Mouse (Mus musculus) activated CD4-positive, CD25-positive, alpha-beta regulatory T cell, adult 4 months (primary cell): ENCODE data around the gene Afm. TPM values are rescaled to one million over a fixed set of nuclear protein-coding genes. Genes with fewer than 3 reads are reported as not detected.

ENCODE experiments used
- ATAC-seq: one replicate; pipeline ENCODE4 v1.8.0; 2017
- polyA plus RNA-seq, 2 experiments: library from polyadenylated mRNA; unstranded; fragments of 100-300 nt; shearing (Covaris generic); gene quantifications; one replicate each; pipeline ENCODE4 v1.2.1; 2017

Afm gene
- polyA plus RNA-seq, 2 experiments from 2014 or later = 0.21 TPM; not detected in 1

DNA sequence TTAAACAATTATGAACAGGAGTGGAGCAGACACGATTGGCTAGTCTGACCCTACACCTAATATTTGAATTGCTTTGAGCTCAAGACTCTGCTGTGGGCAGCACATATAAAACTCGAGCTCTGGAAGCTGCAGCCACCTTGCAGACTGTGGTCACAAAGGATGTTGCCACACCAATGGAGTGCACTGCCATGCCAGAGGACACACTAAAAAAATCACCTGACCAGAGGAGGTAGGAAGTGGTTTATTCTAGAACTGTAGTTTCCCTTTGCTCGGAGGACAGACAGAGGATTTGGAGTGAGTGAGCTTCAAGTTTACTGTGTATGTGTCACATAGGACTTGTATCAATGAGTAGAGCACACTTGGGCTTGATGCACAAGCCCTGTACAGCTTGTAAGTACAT is 37.3 kb downstream of the Afm start:
- ATAC-seq = no peak

DNA sequence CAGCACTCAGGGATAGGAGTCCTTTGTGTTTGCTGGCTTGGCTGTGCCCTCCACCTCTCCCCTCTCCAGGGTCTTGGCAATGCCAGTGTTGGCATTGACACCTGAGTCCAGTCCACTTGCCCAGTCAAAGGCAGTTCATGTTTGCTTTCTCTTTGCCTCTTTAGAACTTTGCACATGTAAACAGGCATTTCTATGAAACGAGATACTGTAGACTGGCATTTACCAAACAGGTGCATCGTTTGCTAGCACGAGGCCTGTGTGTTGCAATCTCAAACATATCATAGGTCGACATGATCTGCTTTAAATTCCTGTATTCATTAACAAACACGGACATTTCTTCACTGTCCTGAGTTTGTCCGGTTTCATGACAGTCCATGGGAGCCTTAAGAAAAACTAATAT is 42.0 kb downstream of the Afm start, which contains the start of gene 5830473C10Rik:
5830473C10Rik (plus strand) TSS at position 365 of the 400 bp plus-strand sequence.
- ATAC-seq = no peak

GRCm38 (mm10) chr5:90561721-90562275 is 43.1 kb downstream of the Afm start:
- ATAC-seq = no peak

DNA sequence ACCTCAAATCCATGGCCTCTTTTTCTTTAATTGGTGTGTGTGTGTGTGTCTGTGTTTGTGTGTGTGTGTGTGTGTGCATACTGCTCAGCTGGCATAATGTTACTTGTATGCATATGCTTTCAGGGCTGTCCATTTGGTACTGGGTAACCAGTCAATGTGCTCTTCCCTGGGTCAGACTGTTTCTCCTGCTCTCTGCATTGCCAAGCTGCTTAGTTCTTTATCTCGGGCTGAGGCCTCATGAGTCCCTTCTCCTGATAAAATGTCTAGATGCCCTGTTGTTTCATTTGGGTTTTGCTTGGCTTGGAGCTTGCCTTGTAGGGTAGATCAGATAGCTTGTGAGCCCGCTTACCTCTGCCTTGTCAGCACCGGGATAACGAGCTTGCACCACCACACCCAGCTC is 44.1 kb downstream of the Afm start:
- no peak for ATAC-seq

DNA sequence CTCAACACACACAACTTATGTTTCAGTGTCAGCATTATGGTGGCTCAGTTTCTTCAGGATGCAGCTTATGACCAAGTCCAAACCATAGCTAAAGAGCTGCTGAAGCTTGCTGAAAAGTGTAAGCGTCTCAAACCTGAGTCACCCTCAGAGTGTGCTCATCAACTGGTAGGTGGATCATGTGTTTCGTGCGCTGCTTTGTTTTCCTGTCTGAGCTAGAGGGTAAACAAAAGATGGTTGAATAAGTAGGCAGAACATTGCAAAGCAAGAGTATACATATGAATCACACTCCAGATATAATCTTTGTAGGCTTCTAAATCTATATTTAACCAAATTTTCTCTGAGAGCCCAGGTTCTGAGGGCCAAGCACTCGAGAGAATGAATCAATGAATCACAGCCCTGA is 45.4 kb downstream of the Afm start:
- ATAC-seq = no peak

DNA sequence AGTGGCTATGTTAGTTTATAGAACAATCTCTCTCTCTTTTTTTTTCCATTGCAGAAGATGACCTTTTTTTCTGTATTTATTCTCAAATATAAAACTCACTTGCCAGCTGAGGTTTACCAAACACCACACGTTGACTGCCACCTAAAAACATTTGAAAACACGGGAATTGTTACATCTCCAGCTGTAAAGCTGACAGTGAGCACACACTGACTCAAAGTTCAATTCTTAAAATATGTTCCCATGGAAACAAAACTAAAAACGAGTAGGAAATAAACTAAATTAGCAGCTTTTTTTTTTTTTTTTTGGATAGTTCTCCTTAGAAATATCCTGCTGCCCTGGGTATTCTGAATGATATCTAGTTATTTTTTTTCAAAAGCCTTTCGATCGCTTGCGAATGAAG is 46.5 kb downstream of the Afm start:
- no peak for ATAC-seq

DNA sequence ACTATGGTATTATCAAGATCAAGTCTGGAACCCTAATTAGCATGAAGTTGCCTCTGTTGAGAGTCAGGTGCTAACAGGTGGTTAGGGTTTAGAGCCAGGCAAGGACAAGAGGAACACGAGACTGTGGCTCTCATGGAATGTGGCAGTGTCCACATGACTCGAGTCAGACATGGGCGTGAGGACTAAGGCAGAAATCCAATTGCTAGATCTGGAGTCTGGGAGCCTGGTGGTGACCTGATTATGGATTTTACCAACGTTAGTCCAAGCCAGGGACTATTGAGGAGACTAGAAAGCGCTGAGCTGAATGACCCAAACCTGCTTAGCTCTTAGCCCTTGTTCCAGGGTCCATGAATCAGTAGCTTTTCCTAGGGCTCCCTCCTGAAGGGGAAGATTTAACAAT is 49.1 kb downstream of the Afm start:
- ATAC-seq = no peak

- ATAC-seq = no peak
Measured at GRCm38 (mm10) chr5:90568338-90568737, 49.6 kb downstream of the Afm start.

GRCm38 (mm10) chr5:90571216-90571615 is 52.5 kb downstream of the Afm start:
- ATAC-seq = no peak

GRCm38 (mm10) chr5:90577751-90578150 is 59.0 kb downstream of the Afm start:
- ATAC-seq = no peak

DNA sequence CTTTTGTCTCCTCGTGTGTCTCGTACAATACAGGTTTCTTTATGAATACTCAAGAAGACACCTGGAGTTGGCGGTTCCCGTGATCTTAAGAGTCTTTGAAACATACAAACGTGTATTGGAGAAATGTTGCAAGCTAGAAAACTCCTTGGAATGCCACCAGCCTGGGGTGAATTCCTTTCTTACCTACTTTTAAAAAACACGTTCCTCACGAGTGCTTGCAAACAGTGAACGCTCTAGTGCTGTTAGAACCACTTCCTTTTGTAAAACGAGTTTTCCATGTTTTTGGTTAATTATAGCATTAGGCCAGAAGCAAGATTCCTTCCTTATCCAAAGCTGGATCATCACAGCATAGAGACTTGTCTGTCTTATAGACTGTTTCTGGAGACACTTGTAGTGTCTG is 60.8 kb downstream of the Afm start:
- ATAC-seq = no peak

DNA sequence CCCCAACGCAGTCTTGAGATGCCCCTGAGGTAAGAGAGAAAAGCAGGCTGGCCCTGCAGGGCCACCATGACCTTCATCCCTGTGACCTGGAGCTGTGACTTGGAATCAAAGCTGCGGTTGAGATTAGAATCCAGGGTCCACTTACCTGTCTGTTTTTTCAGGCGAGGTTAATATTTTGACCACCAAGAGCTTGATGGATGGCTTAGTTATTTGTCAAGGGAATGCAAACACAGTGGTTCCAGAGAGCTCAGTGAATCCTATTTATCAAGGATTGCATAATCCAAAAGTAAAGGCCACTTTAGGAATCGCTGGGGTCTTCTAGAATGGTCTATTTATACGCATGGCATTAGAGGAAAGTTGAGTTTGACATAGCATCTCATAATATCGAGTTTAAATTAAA is 63.4 kb downstream of the Afm start:
- ATAC-seq = no peak

- ATAC-seq = no peak
Measured at GRCm38 (mm10) chr5:90584799-90585198, 66.1 kb downstream of the Afm start.

- ATAC-seq = no peak
Measured at GRCm38 (mm10) chr5:90586511-90586910, 67.8 kb downstream of the Afm start.

- no peak for ATAC-seq
Measured at GRCm38 (mm10) chr5:90588104-90588503, 69.4 kb downstream of the Afm start.

- ATAC-seq = peak; percentile 84
Measured at GRCm38 (mm10) chr5:90588708-90589595, 70.2 kb downstream of the Afm start.

GRCm38 (mm10) chr5:90590676-90591075 is 71.9 kb downstream of the Afm start:
- ATAC-seq = no peak

GRCm38 (mm10) chr5:90591936-90592335 is 73.2 kb downstream of the Afm start:
- no peak for ATAC-seq

- ATAC-seq = peak; percentile 95
Measured at GRCm38 (mm10) chr5:90594945-90595344, 76.2 kb downstream of the Afm start.

DNA sequence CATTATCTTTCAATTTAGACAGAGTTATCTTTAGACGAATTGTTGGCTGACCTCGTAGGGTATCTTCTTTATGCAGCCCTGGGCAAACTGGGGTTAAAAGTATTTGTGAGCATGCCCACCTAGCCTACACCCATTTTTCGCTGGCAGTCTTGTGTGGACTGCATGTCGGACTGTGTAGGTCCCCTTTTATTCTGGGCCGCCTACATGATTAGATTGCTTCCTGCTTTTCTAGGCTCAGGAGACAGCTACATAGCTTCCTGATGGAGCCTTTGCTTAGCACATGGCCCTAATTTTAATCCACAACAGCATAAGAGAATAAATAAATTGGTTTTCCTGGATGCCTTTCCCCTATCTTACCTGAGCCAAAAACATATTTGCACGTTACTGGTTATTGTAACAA is 77.4 kb downstream of the Afm start:
- no peak for ATAC-seq

GRCm38 (mm10) chr5:90601469-90601868 is 82.7 kb downstream of the Afm start:
- peak; percentile 32 for ATAC-seq
